Comparison of ENCODE assay signal across 15 mouse cellular contexts in the genomic region with DNA sequence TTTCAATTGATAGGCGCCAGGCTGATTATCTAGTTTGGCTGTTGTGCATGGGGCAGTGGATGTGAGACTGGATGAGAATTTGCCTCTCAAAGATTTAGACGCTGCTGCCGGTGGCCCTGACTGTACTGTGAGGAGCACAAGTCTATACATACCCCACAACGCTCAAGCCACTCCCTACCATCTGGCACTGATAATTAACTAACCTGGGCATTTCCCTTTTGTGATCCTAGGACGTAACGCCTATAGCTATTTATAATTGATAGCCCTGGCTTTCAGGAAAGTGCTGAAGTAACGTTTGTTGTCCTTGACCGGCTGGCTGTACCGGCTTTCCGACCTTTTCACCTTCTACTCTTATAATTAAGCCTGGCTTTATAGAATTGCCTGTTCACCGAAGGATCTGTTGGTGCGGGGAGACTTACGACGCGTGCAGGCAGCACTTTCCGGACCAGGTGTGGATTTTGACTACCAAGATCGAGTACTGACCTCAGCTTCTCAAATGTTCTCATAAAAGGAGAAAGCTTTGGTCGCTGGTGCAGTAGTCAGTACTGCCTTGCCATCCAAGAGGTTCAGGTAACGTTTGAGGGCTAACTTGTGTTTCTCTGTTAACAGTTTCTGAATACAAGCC.
DNase-seq lines count a peak whose midpoint lies in the region; ATAC-seq and TF ChIP-seq lines count a peak whose summit lies in the region.
"Had no signal": no experiment of that assay in that cellular context is flagged by ENCODE, and none has a peak within 500 bp of the region (broad histone marks: within the 10 kb centered on the region; RNA-seq: fewer than 3 reads in every experiment).

No protein-coding gene starts in this region.

- ATAC-seq in kidney, embryonic 16.5 days (ENCODE audit: low FRiP score, low TSS enrichment) = peak; percentile 42; the same call in 1 of the 2 replicates
- 0 out of 2 replicates have a peak, but pooled peaks have one; percentile 48 for ATAC-seq in limb, embryonic 11.5 days (ENCODE audit: insufficient number of reproducible peaks, low FRiP score, low TSS enrichment, low read depth)
- ATAC-seq: midbrain, embryonic 16.5 days had no signal

- 14% methylated on average over 19 of the region's 19 CpGs for WGBS in kidney, embryonic 16.5 days
- 7% methylated on average over 19 of the region's 19 CpGs for WGBS in limb, embryonic 11.5 days
- 24% methylated on average over 19 of the region's 19 CpGs for WGBS in small intestine, adult 2 months

- no peaks in the 10 kb centered on the region for H3K27me3 ChIP-seq in kidney, embryonic 16.5 days (ENCODE audit: insufficient read depth, low read length)
- H3K27me3 ChIP-seq in limb, embryonic 11.5 days (ENCODE audit: control insufficient read depth, insufficient read depth, low read length) = no peaks in the 10 kb centered on the region
- no peaks in the 10 kb centered on the region for H3K27me3 ChIP-seq in small intestine, adult 2 months (ENCODE audit: control insufficient read depth, insufficient read depth, low read length)
- H3K27me3 ChIP-seq: CH12.LX had no signal

- H3K36me3 ChIP-seq in kidney, embryonic 16.5 days (ENCODE audit: insufficient read depth, low read length) = no peaks in the 10 kb centered on the region
- H3K36me3 ChIP-seq in limb, embryonic 11.5 days (ENCODE audit: control insufficient read depth, insufficient read depth, low read length) = no peaks in the 10 kb centered on the region
- H3K36me3 ChIP-seq in small intestine, adult 2 months (ENCODE audit: control insufficient read depth, insufficient read depth, low read length) = no peaks in the 10 kb centered on the region
- H3K36me3 ChIP-seq: embryonic facial prominence, embryonic 13.5 days; hindbrain, embryonic 10.5 days had no signal

- peak overlapping the region; percentile 29; the same call in 1 of the 2 replicates for H3K9ac ChIP-seq in kidney, embryonic 16.5 days (replicated peaks; ENCODE audit: low read length)
- H3K9ac ChIP-seq in limb, embryonic 11.5 days (ENCODE audit: low read length) = no peak overlapping the region
- H3K9ac ChIP-seq: embryonic facial prominence, embryonic 13.5 days had no signal

- H3K4me1 ChIP-seq in kidney, embryonic 16.5 days (ENCODE audit: insufficient read depth, low read length) = peaks cover 26% of the 10 kb centered on the region
- peaks cover 11% of the 10 kb centered on the region for H3K4me1 ChIP-seq in limb, embryonic 11.5 days (ENCODE audit: control insufficient read depth, insufficient read depth, low read length)
- H3K4me1 ChIP-seq in small intestine, adult 2 months (ENCODE audit: control insufficient read depth, insufficient read depth, insufficient read length, low read length) = peaks cover 11% of the 10 kb centered on the region; the same call in 1 of the 2 replicates

- intact Hi-C loops in left cerebral cortex, postnatal 25 days (cut with DNase I) = no loop called here

- TF ChIP-seq POLR2A in small intestine, adult 2 months (IDR thresholded peaks at IDR 0.05; ENCODE audit: low read depth, low read length) = no peak

- no peaks in the 10 kb centered on the region for H3K9me3 ChIP-seq in kidney, embryonic 16.5 days (ENCODE audit: low read length)
- no peaks in the 10 kb centered on the region for H3K9me3 ChIP-seq in limb, embryonic 11.5 days (ENCODE audit: control insufficient read depth, low read length)
- H3K9me3 ChIP-seq: embryonic facial prominence, embryonic 13.5 days; hindbrain, embryonic 10.5 days had no signal

- DNase-seq in kidney, adult 9 months = no peak
- peak; percentile 31 for DNase-seq in embryo, embryonic 9.5 days (ENCODE audit: extremely low spot score)
- peak; percentile 55 for DNase-seq in limb, embryonic 11.5 days (ENCODE audit: low spot score)
- no peak for DNase-seq in left cerebral cortex, postnatal 25 days (ENCODE audit: low spot score in 2 of 2)
- DNase-seq in layer of hippocampus, adult 18-20 months (ENCODE audit: low spot score in 2 of 2) = no peak
- DNase-seq: cerebellum, adult 18-20 months; heart, adult 18-20 months; kidney, postnatal 36 days; lung, postnatal 14 days had no signal

- no peak for TF ChIP-seq CTCF in small intestine, adult 2 months (IDR thresholded peaks at IDR 0.05; ENCODE audit: extremely low read depth, insufficient read length, insufficient replicate concordance, low read depth, low read length)

- H3K4me2 ChIP-seq in kidney, embryonic 16.5 days (replicated peaks; ENCODE audit: low read depth, low read length) = peak overlapping the region; percentile 30
- H3K4me2 ChIP-seq in limb, embryonic 11.5 days (ENCODE audit: low read depth, severe bottlenecking) = peak overlapping the region; percentile 28
- H3K4me2 ChIP-seq: embryonic facial prominence, embryonic 13.5 days had no signal

- no peak overlapping the region for H3K4me3 ChIP-seq in kidney, embryonic 16.5 days (ENCODE audit: low read length)
- no peak overlapping the region for H3K4me3 ChIP-seq in limb, embryonic 11.5 days (ENCODE audit: low read depth, low read length)
- peak overlapping the region; percentile 47 for H3K4me3 ChIP-seq in small intestine, adult 2 months (ENCODE audit: low read depth, low read length)
- H3K4me3 ChIP-seq: embryonic facial prominence, embryonic 13.5 days; hindbrain, embryonic 10.5 days had no signal

- H3K27ac ChIP-seq in kidney, embryonic 16.5 days (ENCODE audit: low read length) = no peak overlapping the region
- no peak overlapping the region for H3K27ac ChIP-seq in limb, embryonic 11.5 days (replicated peaks; ENCODE audit: low read depth, low read length)
- peak overlapping the region; percentile 39; the same call in 1 of the 2 replicates for H3K27ac ChIP-seq in small intestine, adult 2 months (ENCODE audit: insufficient read depth, low read depth, low read length)
- H3K27ac ChIP-seq: embryonic facial prominence, embryonic 13.5 days; hindbrain, embryonic 10.5 days had no signal

Comparison
In these comparisons a context has a peak if more than half of its experiments do, and no peak if none do; other contexts are left out.
1. DNase-seq: peak in embryo, embryonic 9.5 days (single experiment) and limb, embryonic 11.5 days (single experiment); none in kidney, adult 9 months (single experiment), left cerebral cortex, postnatal 25 days (0 of 2) and layer of hippocampus, adult 18-20 months (0 of 2).